Mouse (Mus musculus) T-helper 1 cell (primary cell): Measurements from ENCODE around the gene Clns1a.

Experiments
- in situ Hi-C: fragments of 300-600 bp; cut with MboI, MseI; formaldehyde crosslinking; loops from one replicate; pipeline ENCODE4 v1.15.1; 2025; ENCODE audit warnings: high pct_unique_total_duplicates

Clns1a gene

GRCm38 (mm10) chr7:97726778-97727177, 30.3 kb downstream of the Clns1a start:
- in situ Hi-C loops: no loop called here

GRCm38 (mm10) chr7:97728666-97729614, 32.5 kb downstream of the Clns1a start:
- in situ Hi-C loops: no loop called here

GRCm38 (mm10) chr7:97730427-97730826, 34.0 kb downstream of the Clns1a start:
- in situ Hi-C loops: loop anchor here (10.0 kb wide), 1 partner anchor 306 kb away; no protein-coding TSS in a partner anchor

GRCm38 (mm10) chr7:97733606-97734005, 37.2 kb downstream of the Clns1a start:
- in situ Hi-C loops: loop anchor here (10.0 kb wide), 1 partner anchor 309 kb away; no protein-coding TSS in a partner anchor

- in situ Hi-C loops: loop anchor here (5.0 to 10.0 kb wide), 2 partner anchors 310 to 382 kb away; partner anchors contain the start of gene Myo7a
These were observed 38.6 kb downstream of the Clns1a start for GRCm38 (mm10) chr7:97735021-97735420.

- in situ Hi-C loops: loop anchor here (5.0 to 10.0 kb wide), 2 partner anchors 311 to 381 kb away; partner anchors contain the start of gene Myo7a
These were observed 39.5 kb downstream of the Clns1a start for GRCm38 (mm10) chr7:97735886-97736420.

- in situ Hi-C loops: loop anchor here (5.0 to 10.0 kb wide), 2 partner anchors 312 to 380 kb away; partner anchors contain the start of gene Myo7a
These were observed 40.8 kb downstream of the Clns1a start for GRCm38 (mm10) chr7:97737256-97737637.

- in situ Hi-C loops: loop anchor here (5.0 to 10.0 kb wide), 2 partner anchors 313 to 379 kb away; partner anchors contain the start of gene Myo7a
These were observed 41.4 kb downstream of the Clns1a start, which contains the start of gene Aqp11 for GRCm38 (mm10) chr7:97737638-97738456. TSS of gene Aqp11 (minus strand) at chr7:97738289.

- in situ Hi-C loops: no loop called here
These were observed 44.5 kb downstream of the Clns1a start for GRCm38 (mm10) chr7:97740948-97741347.

- in situ Hi-C loops: no loop called here
These were observed 45.4 kb downstream of the Clns1a start for GRCm38 (mm10) chr7:97741756-97742291.

GRCm38 (mm10) chr7:97745299-97745698, 48.9 kb downstream of the Clns1a start:
- in situ Hi-C loops: loop anchor here (5.0 kb wide), 2 partner anchors 52 to 242 kb away; no protein-coding TSS in a partner anchor

GRCm38 (mm10) chr7:97747176-97747707, 50.8 kb downstream of the Clns1a start:
- in situ Hi-C loops: loop anchor here (5.0 kb wide), 2 partner anchors 50 to 240 kb away; no protein-coding TSS in a partner anchor

GRCm38 (mm10) chr7:97747787-97748497, 51.5 kb downstream of the Clns1a start:
- in situ Hi-C loops: loop anchor here (5.0 kb wide), 2 partner anchors 49 to 239 kb away; no protein-coding TSS in a partner anchor

GRCm38 (mm10) chr7:97748527-97749206, 52.2 kb downstream of the Clns1a start:
- in situ Hi-C loops: loop anchor here (5.0 kb wide), 2 partner anchors 49 to 239 kb away; no protein-coding TSS in a partner anchor

- in situ Hi-C loops: loop anchor here (5.0 to 25.0 kb wide), 5 partner anchors 48 to 963 kb away; partner anchors contain the start of gene Thap12
These were observed 53.1 kb downstream of the Clns1a start for GRCm38 (mm10) chr7:97749207-97750190.

- in situ Hi-C loops: loop anchor here (10.0 to 25.0 kb wide), 2 partner anchors 348 to 955 kb away; partner anchors contain the start of gene Thap12
These were observed 60.8 kb downstream of the Clns1a start for GRCm38 (mm10) chr7:97756967-97757881.

- in situ Hi-C loops: loop anchor here (25.0 kb wide), 1 partner anchor 948 kb away; the partner anchor contains the start of gene Thap12
These were observed 68.2 kb downstream of the Clns1a start for GRCm38 (mm10) chr7:97764591-97764990.
